11 mouse cellular contexts compared by ENCODE assay signal in genomic region chr12:27247756-27248544, GRCm38 (mm10).
DNase-seq lines count a peak whose midpoint lies in the region; ATAC-seq and TF ChIP-seq lines count a peak whose summit lies in the region.
"Had no signal": no experiment of that assay in that cellular context is flagged by ENCODE, and none has a peak within 500 bp of the region (broad histone marks: within the 10 kb centered on the region; RNA-seq: fewer than 3 reads in every experiment).

No protein-coding gene starts in this region.

- H3K9me3 ChIP-seq in forebrain, embryonic 14.5 days (replicated peaks; ENCODE audit: control insufficient read depth, low read length) = no peaks in the 10 kb centered on the region
- no peaks in the 10 kb centered on the region for H3K9me3 ChIP-seq in lung, postnatal 0 days (ENCODE audit: low read length)

- H3K4me1 ChIP-seq in forebrain, embryonic 14.5 days (ENCODE audit: control insufficient read depth, insufficient read depth, low read length) = peaks cover 21% of the 10 kb centered on the region
- H3K4me1 ChIP-seq in lung, postnatal 0 days (ENCODE audit: insufficient read depth, low read depth, low read length) = no peaks in the 10 kb centered on the region

- TF ChIP-seq EP300 in lung, postnatal 0 days (IDR thresholded peaks at IDR 0.05) = no peak

- peak overlapping the region; percentile 30 for H3K4me2 ChIP-seq in forebrain, embryonic 14.5 days (ENCODE audit: low read length)
- H3K4me2 ChIP-seq in lung, postnatal 0 days (replicated peaks; ENCODE audit: low read depth, low read length) = no peak overlapping the region

- peak; percentile 88 for ATAC-seq in forebrain, embryonic 14.5 days
- ATAC-seq in lung, postnatal 0 days = no peak
- ATAC-seq: inflammation-experienced regulatory T-cells, adult 6 months had no signal

- H3K27ac ChIP-seq in forebrain, embryonic 14.5 days (ENCODE audit: low read depth, low read length) = peak overlapping the region; percentile 87
- H3K27ac ChIP-seq in lung, postnatal 0 days (ENCODE audit: low read length) = no peak overlapping the region

- WGBS in forebrain, embryonic 14.5 days = 36% methylated on average over 10 of the region's 10 CpGs
- 70% methylated on average over 10 of the region's 10 CpGs for WGBS in lung, postnatal 0 days

- H3K4me3 ChIP-seq in forebrain, embryonic 14.5 days (ENCODE audit: low read depth, low read length) = no peak overlapping the region
- no peak overlapping the region for H3K4me3 ChIP-seq in lung, postnatal 0 days (ENCODE audit: low read depth, low read length)
- H3K4me3 ChIP-seq: erythroblast, embryonic 14.5 days had no signal

- no peaks in the 10 kb centered on the region for H3K27me3 ChIP-seq in forebrain, embryonic 14.5 days (replicated peaks; ENCODE audit: control insufficient read depth, insufficient read depth, low read length)
- no peaks in the 10 kb centered on the region for H3K27me3 ChIP-seq in lung, postnatal 0 days (replicated peaks; ENCODE audit: insufficient read depth, low read length)

- peak overlapping the region; percentile 8 for H3K9ac ChIP-seq in forebrain, embryonic 14.5 days (ENCODE audit: low read length)
- H3K9ac ChIP-seq in lung, postnatal 0 days (replicated peaks; ENCODE audit: low read depth) = no peak overlapping the region

- peak; percentile 13 to 19 for DNase-seq in frontal cortex, postnatal 36 days (ENCODE audit: low spot score in 2 of 2)
- DNase-seq in frontal cortex, postnatal 25 days (ENCODE audit: low spot score in 2 of 2) = no peak
- DNase-seq in forebrain, embryonic 14.5 days (ENCODE audit: low spot score) = no peak
- DNase-seq in left cerebral cortex, postnatal 25 days (ENCODE audit: low spot score in 2 of 2) = peak; percentile 13 to 41
- DNase-seq in right cerebral cortex, adult 2 months (ENCODE audit: low spot score in 2 of 2) = peak; percentile 20 to 38
- no peak for DNase-seq in cerebellum, postnatal 14 days
- no peak for DNase-seq in lung, postnatal 0 days (ENCODE audit: low spot score)
- DNase-seq in heart, adult 9 months (ENCODE audit: low spot score in 2 of 2) = no peak
- DNase-seq: heart, adult 18-20 months had no signal

- intact Hi-C loops in left cerebral cortex, postnatal 25 days (cut with DNase I) = no loop called here

- TF ChIP-seq CTCF in lung, postnatal 0 days (IDR thresholded peaks at IDR 0.05) = no peak

- H3K36me3 ChIP-seq in forebrain, embryonic 14.5 days (ENCODE audit: control insufficient read depth, insufficient read depth, low read length) = no peaks in the 10 kb centered on the region
- H3K36me3 ChIP-seq in lung, postnatal 0 days (ENCODE audit: insufficient read depth, low read length) = no peaks in the 10 kb centered on the region

Comparison
In these comparisons a context has a peak if more than half of its experiments do, and no peak if none do; other contexts are left out.
1. DNase-seq: peak in frontal cortex, postnatal 36 days (2 of 2), left cerebral cortex, postnatal 25 days (2 of 2) and right cerebral cortex, adult 2 months (2 of 2); none in frontal cortex, postnatal 25 days (0 of 2), forebrain, embryonic 14.5 days (single experiment), cerebellum, postnatal 14 days (0 of 2), lung, postnatal 0 days (single experiment) and heart, adult 9 months (0 of 2).